Mouse (Mus musculus): ENCODE data around the gene Trim67. TPM values are rescaled to one million over a fixed set of nuclear protein-coding genes. Genes with fewer than 3 reads are reported as not detected.
"Not testable (repeated sequence)": the region's sequence is repeated elsewhere in the genome, so short reads cannot be mapped to it uniquely, and the experiment has no call there.

The Trim67 gene
- polyA plus RNA-seq, 1 experiment from 2014 or later = 9.4 TPM

- Histone ChIP-seq H3K4me2 (no peak overlapping the region), H3K36me3 (ENCODE audit: poor library complexity, severe bottlenecking) (peaks cover 47% of the 10 kb centered on the region), H3K27ac (no peak overlapping the region), H3K4me1 (no peaks in the 10 kb centered on the region), H3K4me3 (no peak overlapping the region), H3K9ac (no peak overlapping the region), H3K27me3 (no peaks in the 10 kb centered on the region), H3K9me3 (replicated peaks) (no peaks in the 10 kb centered on the region)
- ATAC-seq = no peak
- WGBS = 94% methylated on average over 2 of the region's 2 CpGs
Observed at GRCm38 (mm10) chr8:124836907-124837306, 44.0 kb downstream of the Trim67 start.

GRCm38 (mm10) chr8:124837956-124838355 is 45.1 kb downstream of the Trim67 start:
- peaks cover 49% of the 10 kb centered on the region for H3K36me3 ChIP-seq (ENCODE audit: poor library complexity, severe bottlenecking)
- H3K9ac ChIP-seq = no peak overlapping the region
- no peak overlapping the region for H3K4me2 ChIP-seq
- H3K4me1 ChIP-seq = no peaks in the 10 kb centered on the region
- ATAC-seq = no peak
- H3K9me3 ChIP-seq (replicated peaks) = no peaks in the 10 kb centered on the region
- no peaks in the 10 kb centered on the region for H3K27me3 ChIP-seq
- 83% methylated on average over 2 of the region's 2 CpGs for WGBS
- H3K27ac ChIP-seq = no peak overlapping the region
- no peak overlapping the region for H3K4me3 ChIP-seq

GRCm38 (mm10) chr8:124839371-124839770 is 46.5 kb downstream of the Trim67 start:
- WGBS = 92% methylated on average over 10 of the region's 10 CpGs
- ATAC-seq = no peak

GRCm38 (mm10) chr8:124840900-124841299 is 48.0 kb downstream of the Trim67 start:
- H3K27me3 ChIP-seq = no peaks in the 10 kb centered on the region
- no peaks in the 10 kb centered on the region for H3K9me3 ChIP-seq (replicated peaks)
- ATAC-seq = no peak
- WGBS = 93% methylated on average over 7 of the region's 7 CpGs
- H3K4me3 ChIP-seq = no peak overlapping the region
- no peak overlapping the region for H3K9ac ChIP-seq
- H3K27ac ChIP-seq = no peak overlapping the region
- no peaks in the 10 kb centered on the region for H3K4me1 ChIP-seq
- no peak overlapping the region for H3K4me2 ChIP-seq
- peaks cover 66% of the 10 kb centered on the region for H3K36me3 ChIP-seq (ENCODE audit: poor library complexity, severe bottlenecking)

More at GRCm38 (mm10) chr8:124839371-124839770, 46.5 kb downstream of the Trim67 start:
- Histone ChIP-seq H3K9me3 (replicated peaks) (no peaks in the 10 kb centered on the region), H3K27ac (no peak overlapping the region), H3K9ac (no peak overlapping the region), H3K4me1 (no peaks in the 10 kb centered on the region), H3K4me3 (no peak overlapping the region), H3K4me2 (no peak overlapping the region), H3K27me3 (no peaks in the 10 kb centered on the region), H3K36me3 (ENCODE audit: poor library complexity, severe bottlenecking) (peaks cover 58% of the 10 kb centered on the region)

- Histone ChIP-seq H3K9me3 (replicated peaks) (no peaks in the 10 kb centered on the region), H3K27me3 (no peaks in the 10 kb centered on the region), H3K36me3 (ENCODE audit: poor library complexity, severe bottlenecking) (peaks cover 66% of the 10 kb centered on the region), H3K4me2 (no peak overlapping the region), H3K4me1 (no peaks in the 10 kb centered on the region), H3K9ac (no peak overlapping the region), H3K4me3 (no peak overlapping the region), H3K27ac (no peak overlapping the region)
- ATAC-seq = no peak
- WGBS = 91% methylated on average over 10 of the region's 10 CpGs
Observed at GRCm38 (mm10) chr8:124841775-124842174, 48.9 kb downstream of the Trim67 start.

- H3K4me2 ChIP-seq; H3K27me3 ChIP-seq; H3K4me3 ChIP-seq; H3K4me1 ChIP-seq; H3K9ac ChIP-seq; ATAC-seq; H3K9me3 ChIP-seq (replicated peaks); H3K27ac ChIP-seq: not testable (repeated sequence)
- WGBS = 83% methylated on average over 1 of the region's 1 CpGs
- peaks cover 58% of the 10 kb centered on the region for H3K36me3 ChIP-seq (ENCODE audit: poor library complexity, severe bottlenecking)
Observed at GRCm38 (mm10) chr8:124842929-124843328, 50.0 kb downstream of the Trim67 start.

- H3K4me1 ChIP-seq = no peaks in the 10 kb centered on the region
- H3K9ac ChIP-seq = no peak overlapping the region
- no peaks in the 10 kb centered on the region for H3K27me3 ChIP-seq
- H3K27ac ChIP-seq = no peak overlapping the region
- H3K9me3 ChIP-seq (replicated peaks) = no peaks in the 10 kb centered on the region
- no peak overlapping the region for H3K4me2 ChIP-seq
- ATAC-seq = no peak
- peaks cover 36% of the 10 kb centered on the region for H3K36me3 ChIP-seq (ENCODE audit: poor library complexity, severe bottlenecking)
- H3K4me3 ChIP-seq = no peak overlapping the region
- 66% methylated on average over 3 of the region's 3 CpGs for WGBS
Observed at GRCm38 (mm10) chr8:124845131-124845530, 52.2 kb downstream of the Trim67 start.

- 93% methylated on average over 5 of the region's 5 CpGs for WGBS
- Histone ChIP-seq H3K4me2 (no peak overlapping the region), H3K9me3 (replicated peaks) (no peaks in the 10 kb centered on the region)
Observed at GRCm38 (mm10) chr8:124845573-124845972, 52.7 kb downstream of the Trim67 start.

GRCm38 (mm10) chr8:124853511-124853910 is 60.6 kb downstream of the Trim67 start:
- H3K9ac ChIP-seq = no peak overlapping the region
- H3K4me3 ChIP-seq = no peak overlapping the region
- no peaks in the 10 kb centered on the region for H3K27me3 ChIP-seq
- no peak overlapping the region for H3K4me2 ChIP-seq
- WGBS = 100% methylated on average over 1 of the region's 1 CpGs
- no peaks in the 10 kb centered on the region for H3K4me1 ChIP-seq
- H3K9me3 ChIP-seq (replicated peaks) = peaks cover 16% of the 10 kb centered on the region
- H3K36me3 ChIP-seq (ENCODE audit: poor library complexity, severe bottlenecking) = peaks cover 63% of the 10 kb centered on the region
- no peak overlapping the region for H3K27ac ChIP-seq
- no peak for ATAC-seq

More at GRCm38 (mm10) chr8:124845573-124845972, 52.7 kb downstream of the Trim67 start:
- no peaks in the 10 kb centered on the region for H3K27me3 ChIP-seq
- H3K4me3 ChIP-seq = no peak overlapping the region
- no peaks in the 10 kb centered on the region for H3K4me1 ChIP-seq
- H3K27ac ChIP-seq = no peak overlapping the region
- no peak overlapping the region for H3K9ac ChIP-seq
- H3K36me3 ChIP-seq (ENCODE audit: poor library complexity, severe bottlenecking) = peaks cover 32% of the 10 kb centered on the region
- ATAC-seq = no peak

- Histone ChIP-seq H3K27ac (no peak overlapping the region), H3K36me3 (ENCODE audit: poor library complexity, severe bottlenecking) (peaks cover 65% of the 10 kb centered on the region), H3K4me1 (peaks cover 18% of the 10 kb centered on the region), H3K4me2 (no peak overlapping the region), H3K4me3 (no peak overlapping the region), H3K27me3 (no peaks in the 10 kb centered on the region), H3K9me3 (replicated peaks) (peaks cover 8% of the 10 kb centered on the region; the same call in 1 of the 2 replicates), H3K9ac (no peak overlapping the region)
- no peak for ATAC-seq
Observed at GRCm38 (mm10) chr8:124859466-124859865, 66.6 kb downstream of the Trim67 start.

- Histone ChIP-seq H3K4me2 (no peak overlapping the region), H3K4me1 (peaks cover 22% of the 10 kb centered on the region), H3K9me3 (replicated peaks) (peaks cover 4% of the 10 kb centered on the region; the same call in 1 of the 2 replicates), H3K9ac (no peak overlapping the region), H3K36me3 (ENCODE audit: poor library complexity, severe bottlenecking) (peaks cover 58% of the 10 kb centered on the region), H3K4me3 (no peak overlapping the region), H3K27ac (no peak overlapping the region), H3K27me3 (no peaks in the 10 kb centered on the region)
- WGBS = 94% methylated on average over 3 of the region's 3 CpGs
- ATAC-seq = no peak
Observed at GRCm38 (mm10) chr8:124860188-124860587, 67.3 kb downstream of the Trim67 start.

- Histone ChIP-seq H3K27ac (peak within 1 kb of the TSS; percentile 88), H3K4me1 (peaks cover 22% of the 10 kb centered on the region), H3K27me3 (no peaks in the 10 kb centered on the region), H3K36me3 (ENCODE audit: poor library complexity, severe bottlenecking) (peaks cover 43% of the 10 kb centered on the region), H3K4me2 (peak within 1 kb of the TSS; percentile 84), H3K4me3 (peak within 1 kb of the TSS; percentile 97), H3K9ac (peak within 1 kb of the TSS; percentile 96), H3K9me3 (replicated peaks) (no peaks in the 10 kb centered on the region)
- peak; percentile 99 for ATAC-seq
- WGBS = 1% methylated on average over 55 of the region's 55 CpGs
Observed at GRCm38 (mm10) chr8:124862321-124863162, 69.7 kb downstream of the Trim67 start, which contains the start of the genes Gnpat and 2810004N23Rik. Gnpat (plus strand) TSS chr8:124863033. 2810004N23Rik (minus strand) TSS chr8:124863120.

Measured in forebrain, embryonic 13.5 days (tissue).